Mouse (Mus musculus): Measurements from ENCODE around the gene Amigo3. TPM values are rescaled to one million over a fixed set of nuclear protein-coding genes. Genes with fewer than 3 reads are reported as not detected.
"Not testable (repeated sequence)": the region's sequence is repeated elsewhere in the genome, so short reads cannot be mapped to it uniquely, and the experiment has no call there.

Amigo3 gene
- total RNA-seq (2022) = 1 to 10 TPM; 1.2 to 2.3 (median 1.6) TPM

DNA sequence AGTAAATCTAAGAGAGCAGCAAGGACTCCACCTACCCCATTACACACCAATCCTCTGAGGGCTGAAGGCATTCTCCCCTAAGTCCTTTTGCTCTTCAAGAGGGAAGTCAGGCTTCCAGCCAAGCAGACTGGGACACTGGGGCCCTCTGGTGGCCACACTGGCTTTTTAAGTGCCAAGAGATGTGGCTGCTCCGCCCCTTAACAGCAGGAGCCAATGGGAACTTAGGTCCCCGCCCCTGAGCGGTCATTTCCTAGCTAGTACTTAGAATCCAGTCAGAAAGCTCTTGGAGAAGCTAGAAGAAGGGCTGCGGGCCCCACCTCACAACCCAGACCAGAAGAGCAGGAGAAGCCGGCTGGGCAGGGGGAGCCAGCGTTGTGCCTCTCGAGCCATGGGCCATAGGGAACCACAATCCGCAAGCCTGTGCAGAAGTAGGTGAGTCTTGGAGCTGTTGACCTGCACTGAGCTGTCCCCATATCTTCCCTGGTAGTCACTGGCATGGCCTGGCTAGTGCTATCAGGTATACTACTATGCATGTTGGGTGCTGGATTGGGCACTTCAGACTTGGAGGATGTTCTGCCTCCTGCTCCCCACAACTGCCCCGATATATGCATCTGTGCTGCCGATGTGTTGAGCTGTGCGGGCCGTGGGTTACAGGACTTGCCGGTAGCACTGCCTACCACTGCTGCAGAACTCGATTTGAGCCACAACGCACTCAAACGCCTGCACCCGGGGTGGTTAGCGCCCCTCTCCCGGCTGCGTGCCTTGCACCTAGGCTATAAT, at the start of gene Amigo3:
Amigo3 (plus strand) TSS at position 275 of the 780 bp plus-strand sequence.
- DNase-seq (ENCODE audit: low spot score in 2 of 2) = peak; percentile 94 to 98

GRCm38 (mm10) chr9:108003531-108003890, 49.4 kb upstream of the Amigo3 start:
- DNase-seq (ENCODE audit: low spot score in 2 of 2) = no peak

DNA sequence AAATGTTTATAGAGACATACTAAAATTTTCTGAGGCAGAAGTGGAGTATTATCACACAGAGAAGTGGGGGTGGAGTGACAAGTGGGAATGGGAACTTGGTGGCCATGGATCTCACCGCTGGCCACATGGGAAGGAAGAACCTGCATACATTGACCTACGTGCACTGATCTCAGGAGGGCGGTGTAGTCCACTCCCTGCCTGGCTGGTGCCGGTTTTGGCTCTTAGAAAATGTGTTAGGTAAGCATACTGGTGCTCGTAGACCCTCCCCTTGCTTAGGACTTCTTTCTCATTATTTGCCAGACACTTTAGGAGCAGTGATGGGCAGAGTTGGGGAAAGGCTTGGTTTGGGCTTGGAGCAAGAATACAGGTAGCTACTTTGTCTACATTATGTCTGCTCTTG, 44.9 kb upstream of the Amigo3 start:
- no peak for DNase-seq (ENCODE audit: low spot score in 2 of 2)

DNA sequence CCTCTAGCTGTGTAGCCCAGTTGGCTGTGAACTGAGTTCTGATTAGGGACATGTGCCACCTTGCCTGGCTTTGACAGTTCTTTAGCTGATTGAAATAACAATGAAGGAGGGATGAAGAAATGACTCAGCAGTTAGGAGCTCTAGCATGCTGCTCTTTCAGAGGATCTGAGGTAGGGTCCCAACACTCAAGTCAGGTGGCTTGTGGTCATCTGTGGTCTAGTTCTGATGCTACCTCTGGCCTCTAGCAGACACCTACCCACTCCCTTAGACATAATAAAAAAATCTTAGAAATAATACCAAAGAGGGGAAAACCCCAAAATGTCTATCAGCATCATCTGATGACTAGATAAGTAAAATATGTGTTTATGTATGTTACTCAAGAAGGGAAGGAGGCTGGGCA, 42.6 kb upstream of the Amigo3 start:
- DNase-seq (ENCODE audit: low spot score in 2 of 2) = no peak

- not testable (repeated sequence) for DNase-seq (ENCODE audit: low spot score in 2 of 2)
These were observed 39.4 kb upstream of the Amigo3 start for GRCm38 (mm10) chr9:108013577-108013976.

DNA sequence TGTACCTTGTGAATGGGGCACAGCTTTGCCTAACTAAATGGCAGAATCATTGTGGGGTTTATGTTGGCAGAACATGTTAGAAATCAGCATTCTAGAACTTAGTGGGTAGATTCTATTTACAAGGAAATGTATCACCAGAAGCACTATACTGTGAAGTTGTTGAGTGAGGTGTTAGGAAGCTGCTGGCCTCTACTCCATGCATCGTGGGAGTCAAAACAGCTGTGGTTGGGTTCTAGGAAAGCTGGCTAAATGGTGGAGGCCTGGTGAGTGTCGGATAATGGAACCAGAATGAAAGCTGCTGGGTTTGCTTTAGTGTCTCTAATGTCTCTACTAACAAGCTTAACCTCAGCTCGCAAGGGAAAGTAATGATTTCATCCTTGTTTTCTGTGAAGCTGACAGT, 35.8 kb upstream of the Amigo3 start:
- no peak for DNase-seq (ENCODE audit: low spot score in 2 of 2)

GRCm38 (mm10) chr9:108020741-108021140, 32.2 kb upstream of the Amigo3 start:
- DNase-seq (ENCODE audit: low spot score in 2 of 2) = no peak

GRCm38 (mm10) chr9:108023216-108023615, 29.7 kb upstream of the Amigo3 start:
- DNase-seq (ENCODE audit: low spot score in 2 of 2) = no peak

DNA sequence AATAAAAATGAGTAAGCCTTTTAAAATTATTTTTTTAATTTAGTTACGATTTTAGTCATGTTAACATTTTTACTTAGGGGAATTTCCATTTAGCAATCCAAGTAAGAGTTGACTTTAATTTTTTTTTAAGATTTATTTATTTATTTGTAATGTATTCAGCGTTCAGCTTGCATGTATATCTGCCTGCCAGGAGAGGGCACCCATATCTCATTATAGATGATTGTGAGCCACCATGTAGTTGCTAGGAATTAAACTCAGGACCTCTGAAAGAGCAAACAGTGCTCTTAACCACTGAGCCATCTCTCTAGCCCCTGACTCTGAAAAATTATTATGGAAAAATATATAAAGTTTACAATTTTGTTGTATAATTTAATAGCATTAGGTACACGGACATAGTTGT, 26.4 kb upstream of the Amigo3 start:
- no peak for DNase-seq (ENCODE audit: low spot score in 2 of 2)

GRCm38 (mm10) chr9:108027867-108028266, 25.1 kb upstream of the Amigo3 start:
- no peak for DNase-seq (ENCODE audit: low spot score in 2 of 2)

DNA sequence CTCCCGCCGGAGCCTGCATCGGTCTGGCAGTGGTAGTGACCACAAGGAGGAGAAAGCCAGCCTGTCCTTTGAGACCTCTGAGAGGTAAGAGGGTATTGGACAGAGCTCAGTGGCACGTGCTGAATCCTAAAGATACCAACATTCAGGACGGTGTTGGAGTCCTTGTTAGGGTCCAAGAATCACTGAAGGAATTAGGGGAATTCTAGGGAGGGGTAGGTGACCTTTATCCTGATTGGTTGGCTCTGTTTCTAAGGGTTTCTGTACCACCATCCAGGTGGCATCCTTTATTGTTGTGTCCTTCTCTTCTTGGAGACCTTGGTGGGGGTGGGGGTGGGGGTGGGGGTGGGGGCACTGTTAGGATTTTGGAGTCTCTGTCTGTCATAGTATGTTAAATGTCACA, 20.8 kb upstream of the Amigo3 start:
- DNase-seq (ENCODE audit: low spot score in 2 of 2) = no peak

DNA sequence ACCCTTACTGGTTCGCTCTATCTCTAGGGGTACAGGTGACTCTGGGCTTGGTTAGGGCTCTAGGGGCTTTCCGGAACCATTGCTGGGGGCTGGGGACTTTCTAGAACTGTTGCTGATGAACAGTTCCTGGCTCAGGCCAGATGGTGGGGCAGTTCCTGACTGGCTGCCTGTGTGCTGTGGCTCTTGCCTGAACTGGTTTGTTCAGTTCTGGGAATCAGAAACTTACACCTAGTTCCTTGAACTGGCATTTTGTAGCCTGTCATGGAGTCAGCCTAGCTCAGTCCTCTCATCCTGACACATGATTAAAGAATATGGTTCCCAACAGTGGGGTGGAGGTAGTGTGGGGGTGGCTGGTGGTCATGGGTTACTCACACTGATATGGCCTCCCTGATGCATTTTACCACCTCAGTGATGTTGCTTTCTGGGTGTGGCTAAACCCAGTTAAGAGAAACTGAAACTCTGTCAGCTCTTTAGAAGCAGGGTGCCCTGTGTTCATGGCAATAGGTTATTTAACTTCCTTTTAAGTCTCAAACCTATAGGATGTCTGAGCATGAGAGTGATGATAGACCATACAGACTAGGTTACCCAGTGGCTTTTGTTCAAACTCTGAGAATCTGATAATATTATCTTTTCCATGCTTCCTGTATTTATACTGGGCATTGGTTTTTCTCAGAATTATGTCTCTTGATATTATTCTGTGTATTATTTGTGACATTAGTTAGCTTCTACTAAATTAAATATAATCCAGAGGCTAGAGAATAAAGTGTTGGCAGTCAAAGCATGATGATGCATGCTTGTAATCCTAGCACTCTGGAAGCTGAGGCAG, 17.4 kb upstream of the Amigo3 start:
- no peak for DNase-seq (ENCODE audit: low spot score in 2 of 2)

- DNase-seq (ENCODE audit: low spot score in 2 of 2) = no peak
These were observed 8.0 kb upstream of the Amigo3 start for GRCm38 (mm10) chr9:108044751-108045492.

- DNase-seq (ENCODE audit: low spot score in 2 of 2) = no peak
These were observed 6.4 kb upstream of the Amigo3 start for GRCm38 (mm10) chr9:108046582-108046981.

DNA sequence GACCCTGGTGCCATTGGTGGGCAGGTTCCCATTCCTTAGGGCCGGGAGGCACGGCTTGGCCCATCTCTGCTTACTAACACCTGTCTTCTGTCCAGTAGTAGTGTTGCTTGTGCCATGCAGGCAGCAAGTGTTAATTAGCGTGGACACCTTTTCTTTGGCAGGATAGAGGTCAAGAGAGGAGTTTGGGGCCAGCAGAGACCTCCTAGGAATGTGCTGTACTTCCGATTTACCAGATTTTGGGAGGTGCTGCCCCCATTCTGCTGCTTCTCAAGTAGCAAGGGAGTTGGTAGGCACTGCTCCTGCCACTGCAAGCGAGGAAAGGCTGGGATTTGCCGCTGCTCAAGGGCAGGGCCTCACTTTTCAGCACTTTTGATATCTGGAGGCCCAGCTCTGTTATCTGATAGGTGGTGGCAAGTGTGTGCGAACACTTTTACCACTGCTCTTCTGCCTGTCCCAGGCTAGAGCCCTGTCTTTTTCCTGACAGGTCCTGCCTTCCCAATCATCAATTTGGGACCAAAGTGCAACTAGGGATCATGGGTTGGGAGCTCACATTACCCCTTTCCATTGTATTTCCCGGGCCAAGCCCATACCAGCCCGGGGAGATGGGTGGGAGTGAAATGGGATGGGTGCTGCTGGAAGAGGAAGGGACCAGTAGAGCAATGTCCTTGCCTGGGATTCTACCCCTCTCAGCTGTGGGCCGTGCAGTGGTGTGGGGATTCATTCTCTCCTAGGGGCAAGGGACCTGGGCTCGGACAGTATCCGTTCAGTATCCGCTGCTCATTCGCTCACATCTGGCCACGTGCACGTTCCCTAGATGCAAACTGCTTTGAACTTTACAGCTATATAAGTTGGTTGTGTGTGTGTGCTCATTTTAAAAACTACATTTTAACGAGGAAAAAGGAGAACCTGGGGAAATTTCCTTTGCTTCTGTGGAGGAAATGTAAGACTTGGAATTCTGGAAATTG, 5.1 kb upstream of the Amigo3 start:
- no peak for DNase-seq (ENCODE audit: low spot score in 2 of 2)

GRCm38 (mm10) chr9:108048566-108048955, 4.4 kb upstream of the Amigo3 start:
- DNase-seq (ENCODE audit: low spot score in 2 of 2) = no peak

- peak; percentile 96 for DNase-seq (ENCODE audit: low spot score in 2 of 2)
These were observed 3.9 kb upstream of the Amigo3 start, which contains the start of gene Gmppb for GRCm38 (mm10) chr9:108049016-108049455. Gmppb (plus strand) TSS chr9:108049242.

GRCm38 (mm10) chr9:108049561-108050251, 3.3 kb upstream of the Amigo3 start:
- DNase-seq (ENCODE audit: low spot score in 2 of 2) = no peak

DNA sequence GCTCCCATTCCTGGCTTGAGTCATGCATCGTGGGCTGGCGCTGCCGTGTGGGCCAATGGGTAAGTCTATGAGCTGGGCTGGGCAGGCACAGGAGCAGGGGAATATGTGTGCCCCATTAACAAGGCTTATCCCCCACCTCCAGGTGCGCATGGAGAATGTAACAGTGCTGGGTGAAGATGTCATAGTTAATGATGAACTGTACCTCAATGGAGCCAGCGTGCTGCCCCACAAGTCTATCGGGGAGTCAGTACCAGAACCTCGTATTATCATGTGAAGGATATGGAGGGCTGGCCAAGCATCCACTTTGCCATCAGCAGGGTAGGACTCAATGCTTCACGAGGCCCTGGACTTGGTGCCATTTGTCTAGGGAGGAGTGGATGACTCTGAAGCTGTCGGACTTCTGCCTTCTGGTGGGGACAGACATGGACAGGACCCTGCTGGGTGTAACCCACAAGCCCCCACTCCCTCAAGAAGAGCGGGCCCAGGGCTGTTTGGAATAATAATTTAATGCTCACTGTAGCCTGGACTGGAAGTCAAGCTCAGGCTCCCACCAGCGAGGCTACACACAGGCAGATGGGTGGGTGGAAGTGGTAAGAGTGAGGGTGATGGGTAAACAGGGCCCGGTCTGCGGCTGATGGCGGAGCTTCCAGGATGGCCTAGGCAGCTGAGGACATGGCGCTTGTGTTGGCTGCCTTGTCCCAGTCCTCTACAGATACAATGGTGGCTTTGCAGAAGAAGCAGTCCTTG, 1.6 kb upstream of the Amigo3 start:
- no peak for DNase-seq (ENCODE audit: low spot score in 2 of 2)

DNA sequence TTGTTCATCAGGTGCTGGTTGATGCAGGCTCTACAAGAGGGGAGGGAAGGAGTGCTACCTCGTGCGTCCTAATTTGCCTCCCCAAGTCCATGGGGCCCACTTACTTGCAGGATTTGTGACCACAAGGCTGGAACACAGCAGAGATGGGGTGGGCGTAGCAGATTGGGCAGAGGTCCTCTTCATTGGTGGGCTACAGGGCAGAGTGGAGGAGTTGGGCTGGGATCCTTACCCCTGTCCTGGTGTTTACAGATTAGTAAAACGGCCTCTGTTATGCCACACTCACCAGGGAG, 1.1 kb upstream of the Amigo3 start:
- no peak for DNase-seq (ENCODE audit: low spot score in 2 of 2)

All from layer of hippocampus, adult 8-10 months (tissue).